Mouse (Mus musculus) layer of hippocampus, adult 2 months (tissue): ENCODE data around the gene Hes6. TPM values are rescaled to one million over a fixed set of nuclear protein-coding genes. Genes with fewer than 3 reads are reported as not detected.

Source experiments
- DNase-seq, 2 experiments: peaks; one replicate each; pipeline ENCODE4 v3.0.0; 2022; ENCODE audit warnings: low spot score in 2 of 2
- H3K27ac ChIP-seq: fragments of 200-600 bp; 2 replicates; pipeline ENCODE4 v1.8.1; 2022
- H3K4me3 ChIP-seq: fragments of 200-600 bp; 2 replicates; pipeline ENCODE4 v1.8.1; 2022; ENCODE audit warnings: mild to moderate bottlenecking
- CTCF ChIP-seq: fragments of 200-600 bp; conservative IDR thresholded peaks from 2 replicates; pipeline ENCODE4 v1.8.1; 2022; ENCODE audit warnings: antibody characterized with exemption, mild to moderate bottlenecking, moderate library complexity
- total RNA-seq, 2 experiments: library from RNA; stranded (reverse); gene quantifications; 2 replicates each; pipeline ENCODE4 v1.2.3; 2021

The Hes6 gene
- total RNA-seq, 2 experiments from 2014 or later = 15.4 to 15.7 TPM

DNA sequence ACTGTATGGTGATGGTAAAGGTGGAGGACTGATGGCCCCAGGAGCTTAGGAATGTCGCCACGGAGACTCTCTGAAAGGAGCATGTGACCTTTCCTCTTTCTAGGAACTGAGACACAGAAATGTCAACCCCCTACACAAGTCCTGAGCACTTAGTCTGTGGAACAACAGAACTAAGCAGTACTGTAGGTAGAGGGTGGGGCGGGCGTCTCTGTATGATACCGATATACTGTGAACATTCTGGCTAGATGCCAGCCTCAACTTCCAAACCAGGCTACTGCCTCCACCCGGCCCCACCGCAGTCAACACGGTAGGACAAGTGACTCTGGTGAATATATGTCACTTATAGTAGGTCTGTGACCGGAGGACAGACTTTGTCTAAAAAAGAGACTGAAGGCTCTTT, 40.1 kb upstream of the Hes6 start:
- H3K27ac ChIP-seq = no peak overlapping the region
- no peak overlapping the region for H3K4me3 ChIP-seq

DNA sequence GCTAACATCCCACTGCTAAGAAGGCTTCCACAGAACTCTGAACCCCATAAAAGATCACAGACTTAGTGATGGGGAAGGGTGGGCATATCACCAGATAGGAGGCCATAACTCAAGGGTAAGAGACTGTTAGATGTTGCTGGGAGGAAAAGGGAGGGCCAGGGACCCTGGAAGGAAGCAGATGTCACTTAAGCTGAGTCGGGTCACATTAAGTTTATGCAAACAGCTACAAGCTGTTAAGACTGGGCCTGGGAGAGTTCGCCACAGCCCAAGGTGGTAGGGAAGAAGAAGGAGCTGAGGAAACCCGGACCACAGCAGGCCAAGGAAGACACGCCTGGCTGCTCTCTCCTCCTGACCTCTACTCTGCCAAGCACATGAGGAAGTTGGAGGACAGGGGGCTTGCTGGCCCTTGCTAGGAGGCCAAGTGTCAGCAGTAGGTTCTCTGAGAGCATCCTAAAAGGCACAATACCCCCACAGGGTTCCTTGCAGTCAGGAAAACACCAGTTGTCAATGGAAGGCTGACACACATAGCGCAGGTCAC, 37.8 kb upstream of the Hes6 start:
- Histone ChIP-seq H3K4me3 (no peak overlapping the region), H3K27ac (no peak overlapping the region)
- no peak for TF ChIP-seq CTCF
- DNase-seq = no peak

More for the DNA sequence above, 40.1 kb upstream of the Hes6 start:
- TF ChIP-seq CTCF = no peak
- no peak for DNase-seq

GRCm38 (mm10) chr1:91450851-91451250, 37.0 kb upstream of the Hes6 start:
- Histone ChIP-seq H3K4me3 (no peak overlapping the region), H3K27ac (no peak overlapping the region)
- no peak for TF ChIP-seq CTCF
- DNase-seq = no peak

GRCm38 (mm10) chr1:91448688-91449087, 34.9 kb upstream of the Hes6 start:
- TF ChIP-seq CTCF = no peak
- DNase-seq = no peak
- Histone ChIP-seq H3K27ac (no peak overlapping the region), H3K4me3 (no peak overlapping the region)

- Histone ChIP-seq H3K4me3 (no peak overlapping the region), H3K27ac (no peak overlapping the region)
- DNase-seq = no peak
- TF ChIP-seq CTCF = no peak
Measured at GRCm38 (mm10) chr1:91446511-91446910, 32.7 kb upstream of the Hes6 start.

GRCm38 (mm10) chr1:91446060-91446459, 32.2 kb upstream of the Hes6 start:
- no peak overlapping the region for H3K4me3 ChIP-seq
- DNase-seq = no peak
- H3K27ac ChIP-seq = no peak overlapping the region
- TF ChIP-seq CTCF = no peak

DNA sequence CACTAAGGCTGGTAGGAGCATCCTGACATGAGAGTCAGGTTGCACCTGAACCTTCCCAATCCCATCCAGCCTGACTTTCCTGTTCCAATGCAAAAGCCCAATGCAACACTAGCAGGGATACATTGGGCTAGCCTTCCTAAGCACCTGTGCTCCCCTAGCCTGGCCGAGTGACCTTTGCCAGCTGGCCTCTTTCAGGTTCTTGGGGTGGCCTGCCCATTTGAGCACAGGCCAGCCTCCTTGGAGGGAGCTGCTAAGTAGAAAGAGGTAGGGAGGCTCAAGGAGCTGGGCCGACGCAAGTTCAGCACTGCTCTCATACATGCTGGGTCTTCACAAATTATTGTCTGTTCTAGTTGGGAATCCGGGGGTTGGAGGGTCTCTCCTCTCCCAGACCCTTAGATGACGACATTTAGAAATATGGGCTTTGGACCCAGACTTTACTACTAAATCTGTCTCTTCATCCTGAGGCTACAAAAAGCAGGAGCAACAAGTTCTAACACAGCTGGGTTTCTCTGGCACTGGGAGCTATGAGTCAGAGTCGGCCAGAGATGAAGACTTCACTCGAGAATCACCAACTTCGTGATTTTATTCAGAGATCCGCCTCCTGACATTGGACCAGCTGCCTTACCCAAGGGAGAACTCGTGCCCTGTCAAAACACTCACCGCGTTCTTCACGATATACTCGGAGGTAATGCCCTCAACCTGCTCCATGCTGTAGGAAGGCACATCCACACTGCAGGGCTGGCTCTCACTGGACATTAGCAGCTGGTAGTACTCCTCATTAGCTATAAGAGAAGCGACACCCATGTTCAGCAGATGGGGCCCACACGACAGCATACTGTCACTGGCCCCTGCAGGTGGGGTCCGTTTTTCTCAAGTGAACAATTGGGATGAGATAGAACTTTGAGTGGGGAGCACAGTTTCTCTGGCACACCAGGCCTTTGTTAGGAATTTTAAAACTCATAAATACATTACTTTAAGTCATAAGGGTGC, 31.3 kb upstream of the Hes6 start:
- no peak overlapping the region for H3K27ac ChIP-seq
- TF ChIP-seq CTCF = no peak
- no peak overlapping the region for H3K4me3 ChIP-seq
- peak in 1 of 2 experiments; percentile 35 for DNase-seq

DNA sequence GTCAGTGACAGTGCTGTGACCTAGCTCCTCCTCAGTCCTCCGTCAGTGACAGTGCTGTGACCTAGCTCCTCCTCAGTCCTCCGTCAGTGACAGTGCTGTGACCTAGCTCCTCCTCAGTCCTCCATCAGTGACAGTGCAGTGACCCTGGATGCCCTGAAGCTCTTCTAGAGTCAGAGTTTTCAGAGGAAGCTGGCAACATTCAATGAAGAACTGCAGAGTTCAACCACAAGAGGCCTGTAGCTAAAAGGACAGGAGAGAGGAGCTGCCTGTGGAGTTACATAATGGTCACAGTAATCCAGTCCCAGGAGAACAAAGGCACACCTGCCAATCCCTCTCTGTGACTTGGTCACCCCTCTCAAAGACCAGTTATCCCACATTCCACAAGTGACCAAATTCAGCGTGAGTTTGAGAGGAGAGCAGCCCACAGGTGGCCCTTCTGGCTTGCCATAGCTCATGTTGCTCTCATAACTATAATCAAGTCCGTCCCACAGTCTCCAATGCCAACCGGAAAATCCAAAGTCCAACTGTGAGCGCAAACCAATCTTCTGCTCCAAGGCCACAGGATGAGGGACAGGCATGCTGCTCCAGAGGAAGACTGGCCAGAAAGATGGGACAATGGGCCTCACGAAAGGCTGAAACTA, 28.6 kb upstream of the Hes6 start:
- H3K4me3 ChIP-seq = no peak overlapping the region
- no peak for TF ChIP-seq CTCF
- no peak overlapping the region for H3K27ac ChIP-seq
- no peak for DNase-seq

GRCm38 (mm10) chr1:91441855-91442254, 28.0 kb upstream of the Hes6 start:
- no peak overlapping the region for H3K27ac ChIP-seq
- H3K4me3 ChIP-seq = no peak overlapping the region
- DNase-seq = no peak
- no peak for TF ChIP-seq CTCF

GRCm38 (mm10) chr1:91439776-91440175, 25.9 kb upstream of the Hes6 start:
- Histone ChIP-seq H3K27ac (no peak overlapping the region), H3K4me3 (no peak overlapping the region)
- no peak for TF ChIP-seq CTCF
- DNase-seq = no peak

DNA sequence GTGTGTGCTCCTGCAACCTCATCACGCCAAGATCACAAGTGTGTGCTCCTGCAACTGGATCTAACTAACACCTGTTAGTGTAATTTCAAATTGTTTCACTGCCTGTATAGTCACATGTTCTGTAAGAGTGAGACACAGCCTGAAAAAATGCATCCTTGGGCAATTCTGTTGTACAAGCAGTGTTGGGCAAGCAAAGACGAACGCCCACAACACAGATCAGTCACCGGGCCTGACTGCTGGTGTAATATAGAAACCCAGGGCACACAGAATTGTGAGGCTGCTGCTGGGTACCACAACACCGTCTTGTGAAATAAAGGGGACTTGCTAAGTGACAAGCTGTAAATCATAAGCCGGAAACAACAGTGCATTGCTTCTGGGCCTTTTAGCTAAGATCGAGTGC, 23.7 kb upstream of the Hes6 start:
- DNase-seq = no peak
- Histone ChIP-seq H3K4me3 (no peak overlapping the region), H3K27ac (no peak overlapping the region)
- no peak for TF ChIP-seq CTCF

DNA sequence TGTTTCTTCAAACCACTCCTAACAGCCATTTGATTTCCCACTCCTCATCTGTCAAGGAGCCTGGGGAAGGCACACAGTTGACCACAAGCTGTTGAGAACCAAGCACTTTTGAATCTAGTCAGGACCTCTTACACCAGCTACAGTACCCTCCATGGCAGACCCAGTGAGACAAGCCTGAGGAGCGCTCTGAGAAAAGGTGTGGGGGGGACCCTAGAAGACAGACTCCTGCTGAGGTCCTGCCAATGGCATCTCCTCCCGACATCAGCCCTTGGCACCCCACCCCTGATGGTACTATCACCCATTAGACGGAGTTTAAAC, 23.2 kb upstream of the Hes6 start:
- Histone ChIP-seq H3K4me3 (no peak overlapping the region), H3K27ac (peak overlapping the region; percentile 80; the same call in 1 of the 2 replicates)
- TF ChIP-seq CTCF = no peak
- no peak for DNase-seq

DNA sequence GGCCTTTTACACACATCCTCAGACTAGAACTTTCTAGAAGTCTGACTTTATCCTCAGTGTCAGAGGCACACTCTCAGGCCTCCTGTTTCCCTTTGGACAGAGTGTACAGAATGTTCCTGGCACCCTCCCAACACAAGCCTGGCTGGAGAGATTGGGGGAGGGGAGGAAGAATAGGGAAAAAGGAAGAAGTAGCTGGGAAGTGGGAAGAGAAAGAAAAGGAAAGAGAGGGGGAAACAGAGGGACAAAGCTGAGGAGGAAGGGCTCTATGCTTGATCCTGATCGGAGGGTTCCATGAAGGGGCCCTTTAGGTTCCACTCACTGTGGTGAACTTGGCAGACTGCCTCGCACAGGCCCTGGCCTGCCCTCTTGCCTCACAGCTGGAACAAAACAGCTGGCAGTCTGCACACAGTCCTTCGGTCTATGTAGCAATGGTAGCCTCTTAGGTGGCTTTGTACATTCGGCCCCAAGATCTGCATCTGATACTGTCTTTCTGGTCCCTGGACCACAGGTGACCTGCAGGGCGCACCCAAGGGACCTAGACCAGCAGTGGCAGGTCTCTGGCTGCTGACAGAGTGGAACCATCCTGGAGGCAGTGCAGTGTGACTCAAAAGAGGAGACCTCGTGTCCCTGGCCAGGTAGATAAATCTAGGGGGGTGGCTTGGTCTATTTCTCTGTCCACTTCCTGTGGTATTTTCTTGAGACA, 22.7 kb upstream of the Hes6 start:
- peak overlapping the region; percentile 80 for H3K27ac ChIP-seq
- no peak overlapping the region for H3K4me3 ChIP-seq
- no peak for TF ChIP-seq CTCF
- DNase-seq = peak in 1 of 2 experiments; percentile 44
